Mouse (Mus musculus) spleen, adult 2 months (tissue): ENCODE results near the gene Slc22a20.
A peak's percentile ranks its signal among the peaks of the same experiment; 100 is the strongest.

Experiments
- CTCF ChIP-seq: fragments of 200-500 bp; IDR thresholded peaks from 2 replicates; pipeline ENCODE4 v1.5.1; 2011; ENCODE audit warnings: mild to moderate bottlenecking, inconsistent platforms; ENCODE audit not compliant: insufficient read depth, insufficient read length, insufficient replicate concordance; ENCODE audit errors: extremely low read depth
- POLR2A ChIP-seq: fragments of 200-500 bp; IDR thresholded peaks from 2 replicates; pipeline ENCODE4 v1.6.1; 2011; ENCODE audit warnings: low read depth, low read length, inconsistent platforms

- no peak for TF ChIP-seq POLR2A
- TF ChIP-seq CTCF = peak; percentile 90; the same call in 1 of the 2 replicates
Observed at GRCm38 (mm10) chr19:6018142-6019089, 32.5 kb upstream of the Slc22a20 start.
